Mouse (Mus musculus) right cerebral cortex, adult 2 months (tissue): ENCODE measurements around the gene Kcnn1.
"Not testable (repeated sequence)": the region's sequence is repeated elsewhere in the genome, so short reads cannot be mapped to it uniquely, and the experiment has no call there.

Experiments
- DNase-seq, 2 experiments: peaks; one replicate each; pipeline ENCODE4 v3.0.0; 2021 to 2022; ENCODE audit warnings: low spot score in 2 of 2

The Kcnn1 gene

DNA sequence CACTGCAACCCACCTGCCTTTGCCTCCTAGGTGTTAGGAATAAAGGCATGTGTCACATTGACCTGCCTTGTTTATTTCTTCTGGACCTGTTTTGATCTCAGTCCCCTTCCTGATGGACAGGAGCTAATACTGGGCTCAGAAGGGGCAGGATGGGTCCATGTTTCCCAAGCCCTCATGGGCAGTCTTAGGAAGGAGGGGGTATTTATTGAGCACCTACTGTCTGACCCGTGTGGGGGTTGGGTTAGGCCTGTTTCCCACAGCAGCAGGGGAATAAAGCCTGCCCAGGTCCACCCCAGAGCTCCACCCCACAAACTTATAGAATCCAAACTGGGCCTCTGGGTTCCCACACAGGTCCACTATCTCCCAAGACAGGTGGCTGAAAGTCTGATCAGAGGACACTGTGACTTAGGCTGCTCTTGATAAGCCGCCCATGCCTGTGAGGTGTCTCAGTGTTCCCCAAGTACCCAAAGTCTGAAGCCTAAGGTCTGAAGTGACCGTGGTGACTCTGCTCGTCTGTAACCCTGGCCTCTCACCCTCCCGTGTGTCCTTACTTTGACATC is 19.8 kb downstream of the Kcnn1 start:
- no peak for DNase-seq

DNA sequence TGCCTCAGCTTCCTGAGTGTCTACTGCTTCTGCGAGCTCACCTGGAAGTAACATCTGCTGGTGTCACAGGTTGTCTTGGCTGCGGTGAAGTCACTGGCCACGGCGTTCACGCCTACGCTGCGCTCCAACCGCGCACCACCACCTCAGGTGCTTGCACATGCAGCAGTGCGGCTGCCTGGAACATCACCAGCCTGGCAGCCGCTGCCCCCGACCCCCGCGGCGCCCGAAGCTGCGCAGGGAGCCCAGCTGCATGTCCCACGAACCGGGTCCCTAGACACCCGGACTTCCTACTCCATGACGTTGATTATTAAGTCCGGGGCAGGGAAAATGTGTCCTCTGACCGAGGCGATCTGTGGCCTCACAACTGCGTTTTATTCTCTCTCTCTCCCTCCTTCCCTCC is 20.6 kb downstream of the Kcnn1 start:
- DNase-seq, result no peak

DNA sequence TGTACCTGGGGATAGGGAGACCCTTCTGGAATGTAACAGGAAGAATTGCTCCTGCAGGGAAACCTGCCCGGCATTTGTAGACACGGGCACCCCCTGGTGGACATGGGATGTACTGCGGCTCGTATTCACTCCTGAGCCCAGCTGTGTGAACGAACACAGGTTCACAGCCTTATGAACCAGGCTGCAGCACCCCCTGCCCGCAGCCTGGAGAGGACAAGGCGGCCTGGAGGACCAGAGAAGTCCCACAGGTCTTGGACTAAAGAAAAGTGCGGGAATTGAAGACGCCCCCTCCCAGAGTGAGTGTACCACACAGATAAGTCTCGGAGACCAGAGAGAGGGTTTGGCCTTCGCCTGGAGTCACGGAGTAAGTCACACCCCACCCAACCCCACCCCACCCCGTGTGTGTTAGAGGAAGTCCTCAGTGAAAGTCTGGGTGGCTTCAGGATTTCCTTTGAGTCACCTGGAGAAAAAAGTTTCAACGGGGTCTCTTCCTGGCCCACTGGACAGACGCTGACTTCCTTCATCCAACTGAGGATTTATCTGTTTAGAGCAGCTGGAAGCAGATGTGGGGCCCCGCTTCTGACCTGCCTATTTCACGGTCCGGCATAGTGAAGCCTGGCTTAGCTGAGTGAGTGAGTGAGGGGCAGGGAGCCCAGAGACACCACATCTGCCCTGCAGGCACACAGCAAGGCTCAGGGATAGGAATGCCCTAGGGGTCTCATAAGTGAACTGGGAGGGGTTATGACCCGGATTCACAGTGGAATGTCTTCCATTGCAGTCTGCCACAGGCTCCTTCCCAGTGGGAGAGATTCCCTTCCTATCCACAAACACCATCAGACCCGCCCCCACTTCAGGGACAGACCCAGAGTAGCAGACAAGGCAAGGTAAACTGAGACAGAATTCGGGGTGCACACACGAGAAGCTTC is 21.6 kb downstream of the Kcnn1 start:
- DNase-seq, result peak; percentile 95 to 96

DNA sequence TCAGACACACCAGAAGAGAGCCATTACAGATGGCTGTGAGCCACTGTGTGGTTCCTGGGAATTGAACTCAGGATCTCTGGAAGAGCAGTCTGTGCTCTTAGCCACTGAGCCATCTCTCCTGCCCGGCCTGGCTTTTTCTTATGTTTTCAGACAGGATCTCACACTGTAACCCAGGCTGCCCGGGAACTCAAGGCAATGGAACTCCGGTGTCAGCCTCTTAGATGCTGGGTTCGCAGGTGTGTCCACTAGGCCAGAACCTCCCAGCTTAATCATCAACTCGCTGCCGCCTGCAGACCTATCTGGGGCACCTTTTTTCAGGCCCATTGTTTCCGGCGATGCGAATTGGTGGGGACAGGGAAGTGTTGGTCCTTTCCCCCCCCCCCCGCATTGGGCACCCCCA is 22.5 kb downstream of the Kcnn1 start:
- no peak for DNase-seq

DNA sequence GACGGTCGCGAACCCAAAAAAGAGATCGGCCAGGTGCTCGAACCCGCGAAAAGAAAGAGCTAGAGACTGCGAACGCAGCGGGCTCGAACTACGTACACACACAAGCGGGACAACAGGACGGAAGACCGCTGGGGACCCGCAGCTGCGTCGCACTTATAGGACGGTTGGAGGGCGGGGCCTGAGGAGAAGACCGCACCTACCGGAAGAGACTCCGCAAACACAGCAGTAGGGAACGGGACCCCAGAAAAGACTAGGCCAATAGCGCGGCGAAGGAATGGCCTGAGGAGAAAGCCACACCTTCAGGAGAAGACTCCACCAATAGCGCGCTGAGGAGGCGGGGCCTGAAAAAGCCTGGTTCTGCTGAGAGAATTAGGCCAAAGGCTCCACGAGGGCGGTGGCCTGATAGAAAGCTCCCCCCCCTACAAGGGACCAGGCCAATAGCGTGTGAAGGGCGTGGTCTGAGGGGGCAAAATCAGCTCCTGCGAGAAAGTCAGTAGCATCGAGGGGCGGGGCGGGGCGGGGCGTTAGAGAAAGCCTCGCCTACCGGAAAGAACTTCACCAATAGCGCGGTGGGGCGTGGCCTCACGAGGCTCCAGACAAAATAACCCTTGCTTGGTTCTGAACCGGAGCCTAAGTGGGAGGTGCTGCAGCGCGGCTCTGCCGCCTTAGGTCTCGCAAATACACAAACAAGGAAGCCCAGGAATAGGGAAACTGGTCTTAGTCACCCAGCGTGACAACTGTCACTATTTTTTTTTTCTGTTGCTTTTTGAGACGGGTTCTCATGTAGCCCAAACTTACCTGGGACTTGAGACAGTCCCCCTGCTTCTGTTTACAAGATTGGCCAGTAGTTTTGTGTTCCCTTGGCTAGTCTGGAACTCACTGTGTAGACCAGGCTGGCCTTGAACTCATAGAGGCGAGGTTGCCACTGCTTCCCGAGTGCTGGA is 23.4 kb downstream of the Kcnn1 start, which contains the start of gene Arrdc2:
Arrdc2 (minus strand) TSS at position 313 of the 944 bp plus-strand sequence.
- DNase-seq, result peak; percentile 97 to 99

DNA sequence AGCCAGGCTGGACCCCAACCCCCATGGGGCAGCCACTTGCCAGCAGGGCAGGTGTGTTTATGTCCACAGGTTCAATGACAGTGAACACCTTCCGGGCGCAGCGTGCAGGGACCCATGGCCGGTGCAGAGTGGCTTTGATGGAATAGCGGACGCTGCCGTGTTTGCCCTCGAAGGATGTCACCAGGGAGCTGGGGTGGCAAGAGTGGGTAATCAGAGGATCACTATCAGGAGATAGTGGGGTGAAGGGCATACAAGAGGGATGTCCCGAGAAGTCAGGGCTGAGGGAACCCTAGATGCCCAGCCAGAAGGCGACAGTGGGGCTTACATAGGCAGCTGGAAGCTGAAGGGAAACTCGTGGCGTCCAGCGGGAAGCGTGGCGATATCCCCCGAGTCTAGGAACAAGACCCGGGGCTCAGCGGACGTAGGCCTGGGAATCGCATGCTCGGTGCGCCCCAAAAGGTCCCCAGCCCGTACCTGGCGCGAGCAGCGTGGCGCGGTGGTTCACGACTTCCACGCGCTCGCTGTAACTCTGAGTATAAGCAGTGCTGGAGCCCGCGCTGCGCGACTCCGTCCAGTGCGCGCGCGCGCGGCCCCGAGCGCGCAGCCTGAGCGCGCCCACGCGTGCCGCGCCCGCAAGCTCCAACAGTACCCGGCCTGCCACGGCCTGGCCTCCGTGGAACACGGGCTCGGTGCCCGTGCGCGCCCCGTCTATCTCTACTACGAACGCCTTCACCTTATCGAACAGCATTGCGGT is 24.2 kb downstream of the Kcnn1 start:
- no peak for DNase-seq

DNA sequence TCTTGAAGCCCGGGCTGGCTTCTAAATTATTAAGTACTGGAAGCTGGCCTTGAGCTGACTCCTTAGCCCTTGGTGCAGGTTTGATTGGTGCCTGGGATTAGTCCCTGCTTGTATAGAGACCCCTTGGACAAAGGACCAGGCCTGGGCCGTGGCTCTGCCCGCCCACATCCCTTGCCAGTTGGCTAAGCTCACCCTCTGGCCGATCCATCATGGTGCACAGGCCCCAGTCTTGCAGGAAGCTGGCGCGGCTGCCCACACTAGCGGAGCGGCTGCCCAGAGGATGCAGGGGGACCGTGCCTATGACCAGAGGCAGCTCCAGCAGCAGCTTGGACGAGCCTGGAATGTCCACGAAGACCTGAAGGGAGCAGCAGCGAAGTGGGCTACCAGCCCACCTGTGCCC is 26.4 kb downstream of the Kcnn1 start:
- DNase-seq, result no peak

DNA sequence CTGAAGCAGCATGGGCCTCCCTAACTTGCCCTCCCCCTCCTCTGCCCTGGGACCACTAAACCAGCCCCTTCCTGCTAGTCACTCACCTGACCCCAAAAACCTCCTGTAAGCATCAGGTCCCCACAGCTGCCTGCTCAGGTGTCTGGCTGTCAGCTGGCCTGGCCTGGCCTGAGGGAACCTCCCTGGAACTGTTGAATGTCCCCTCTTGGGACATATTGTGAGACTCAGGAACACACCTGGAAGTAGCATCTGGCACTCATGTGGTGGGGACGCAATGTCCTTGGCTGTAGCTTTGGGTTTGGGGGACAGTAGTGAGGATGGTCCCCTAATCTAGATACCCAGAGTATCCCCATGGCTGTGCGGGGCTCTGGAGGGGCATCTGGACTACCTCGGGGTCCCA is 29.0 kb downstream of the Kcnn1 start:
- no peak for DNase-seq

DNA sequence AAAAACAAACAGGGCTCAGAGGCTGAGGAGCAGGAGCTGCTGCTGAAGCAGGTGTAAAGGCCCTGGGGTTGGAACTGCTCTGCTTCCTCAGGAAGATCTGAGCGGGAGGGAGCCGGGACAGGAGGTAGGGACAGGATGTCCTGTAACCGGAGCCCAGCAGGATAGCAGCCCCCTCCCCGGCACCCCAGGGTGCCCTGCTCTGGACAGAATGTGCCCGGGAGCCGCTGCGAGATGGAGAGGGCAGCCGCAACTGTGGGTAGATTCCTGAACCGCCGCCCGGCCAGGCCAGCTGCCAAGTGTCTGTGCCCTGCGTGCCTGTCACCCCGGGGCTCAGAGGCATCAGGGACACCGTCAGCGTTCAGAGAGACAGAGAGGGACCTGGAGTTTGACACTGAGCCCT is 29.5 kb downstream of the Kcnn1 start:
- no peak for DNase-seq

DNA sequence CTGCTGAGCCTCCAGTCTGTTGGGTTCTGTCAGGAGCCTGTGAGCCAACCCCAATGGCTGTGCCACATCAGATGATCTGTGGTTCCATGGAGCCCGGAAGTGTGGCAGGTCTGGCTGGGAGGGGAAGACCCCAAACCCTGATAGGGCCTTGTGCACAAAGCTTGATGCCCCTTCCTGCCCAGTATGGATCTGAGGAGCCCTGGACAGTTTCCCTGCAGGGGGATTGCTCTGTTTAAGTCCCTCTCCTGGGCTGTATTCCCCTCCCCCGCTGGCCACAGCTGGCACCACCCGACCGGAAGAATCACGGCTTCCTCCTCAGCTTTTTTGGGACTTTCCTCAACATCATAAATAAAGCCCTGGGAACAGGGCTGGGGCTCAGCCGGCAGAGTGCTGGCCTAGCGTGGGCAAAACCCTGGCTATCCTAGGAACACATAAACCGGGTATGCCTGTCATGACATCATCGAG is 30.0 kb downstream of the Kcnn1 start:
- DNase-seq, result no peak

DNA sequence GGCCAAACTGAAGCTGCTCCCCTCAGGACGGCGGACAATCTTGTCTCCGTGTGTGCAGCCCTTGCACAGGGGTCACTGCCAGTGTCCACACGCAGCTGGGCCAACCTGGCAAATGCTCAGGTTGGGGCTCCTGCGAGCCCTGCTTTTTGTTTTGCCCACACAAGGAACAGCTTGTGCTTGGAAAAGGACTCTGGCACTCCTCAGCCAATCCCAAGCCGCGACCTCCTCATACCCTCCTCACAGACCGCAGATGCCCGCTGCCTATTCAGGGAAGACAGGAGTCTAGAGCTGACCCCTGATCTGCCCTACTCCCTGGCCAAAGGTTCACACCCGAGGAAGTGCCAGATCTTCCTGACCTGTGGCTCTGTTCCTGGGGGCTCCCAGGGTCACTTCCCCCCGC is 30.7 kb downstream of the Kcnn1 start:
- no peak for DNase-seq

DNA sequence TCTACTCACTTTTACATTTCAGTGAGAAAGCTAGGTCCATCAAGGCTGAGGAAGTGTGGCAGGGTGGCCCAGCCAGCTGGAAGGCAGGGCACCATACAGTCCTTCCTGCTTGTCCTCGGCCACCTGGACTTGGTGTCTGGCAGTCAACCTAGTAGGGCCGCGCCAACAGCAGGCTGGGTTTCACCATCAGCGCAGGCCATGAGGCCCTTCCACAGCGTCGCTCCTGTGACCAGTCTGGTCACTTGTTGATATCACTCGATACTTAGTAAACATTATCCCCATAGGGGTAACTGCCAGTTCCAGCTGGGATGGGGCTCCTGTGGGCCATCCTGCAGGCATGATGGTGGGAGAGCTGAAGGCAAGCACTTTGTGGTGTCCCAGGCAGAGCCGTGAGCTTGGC is 31.5 kb downstream of the Kcnn1 start:
- no peak for DNase-seq

DNA sequence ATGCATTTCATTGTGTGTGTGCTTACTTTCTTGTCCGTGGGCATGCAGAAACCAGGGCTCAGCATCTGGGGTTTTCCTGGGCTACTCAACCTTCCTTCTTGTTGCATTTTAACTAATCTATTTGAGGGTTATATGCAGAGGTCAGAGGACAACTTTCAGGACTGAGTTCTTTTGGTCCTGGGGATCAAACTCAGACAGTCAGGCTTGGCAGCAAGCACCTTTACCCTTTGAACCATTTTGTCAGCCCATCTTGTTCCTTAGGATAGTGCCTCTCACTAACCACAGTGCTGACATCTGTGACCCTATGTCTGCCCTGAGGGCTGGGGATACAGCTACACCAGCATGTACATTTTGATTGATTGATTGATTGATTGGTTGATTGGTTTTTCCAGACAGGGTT is 35.3 kb downstream of the Kcnn1 start:
- no peak for DNase-seq

DNA sequence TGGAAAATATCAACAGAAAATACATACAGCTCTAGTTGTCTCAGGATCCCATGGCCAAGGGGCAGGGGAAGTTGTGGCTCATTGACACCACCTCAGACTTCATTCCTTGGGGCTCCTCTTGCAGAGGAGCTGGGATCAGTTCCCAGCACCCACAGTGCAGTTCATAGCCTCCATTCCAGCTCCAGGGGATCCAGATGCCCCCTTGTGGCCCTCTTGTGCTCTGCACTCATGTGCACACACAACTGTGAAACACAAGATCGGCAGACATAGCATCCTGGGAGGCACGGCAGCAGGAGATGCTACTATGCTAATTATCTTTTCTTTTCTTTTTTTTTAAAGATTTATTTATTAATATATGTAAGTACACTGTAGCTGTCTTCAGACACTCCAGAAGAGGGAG is 36.0 kb downstream of the Kcnn1 start:
- no peak for DNase-seq

DNA sequence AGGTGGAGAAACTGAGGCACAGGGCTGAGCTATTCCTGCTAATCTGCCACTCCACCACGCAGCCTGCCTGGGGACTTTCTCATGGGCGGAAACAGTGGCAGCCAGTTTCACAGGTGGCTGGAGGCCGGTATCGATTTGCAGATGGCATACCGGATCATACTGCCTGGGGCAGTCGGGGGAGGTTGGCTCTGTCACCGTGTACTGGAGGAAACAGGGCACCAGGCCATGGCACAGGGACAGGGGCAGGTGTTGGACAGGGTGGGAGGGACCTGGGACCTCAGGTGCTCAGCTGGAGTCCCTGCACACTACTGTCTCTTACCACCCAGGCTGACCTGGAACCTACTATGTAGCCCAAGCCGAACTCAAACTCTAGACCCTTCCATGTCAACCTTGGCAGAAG is 37.2 kb downstream of the Kcnn1 start:
- DNase-seq, result no peak

DNA sequence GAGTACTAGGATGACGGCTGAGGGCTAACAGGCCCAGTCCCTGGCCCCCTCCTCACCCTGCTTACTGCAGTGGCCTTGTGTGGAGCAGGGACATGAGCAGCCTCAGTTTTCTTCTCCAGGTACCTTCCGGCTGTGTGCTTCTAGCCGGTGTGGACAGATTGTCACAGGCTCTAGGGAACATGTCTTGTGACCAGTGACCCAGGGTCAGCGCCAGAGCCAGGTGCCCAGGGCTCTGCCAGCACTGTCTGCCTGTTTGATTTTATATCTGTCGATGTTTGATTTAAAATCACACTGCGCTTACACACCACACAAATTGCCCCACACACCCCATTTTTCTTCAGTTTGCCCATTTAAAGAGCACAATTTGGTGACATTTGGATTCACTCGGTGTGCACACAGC is 39.3 kb downstream of the Kcnn1 start:
- no peak for DNase-seq

DNA sequence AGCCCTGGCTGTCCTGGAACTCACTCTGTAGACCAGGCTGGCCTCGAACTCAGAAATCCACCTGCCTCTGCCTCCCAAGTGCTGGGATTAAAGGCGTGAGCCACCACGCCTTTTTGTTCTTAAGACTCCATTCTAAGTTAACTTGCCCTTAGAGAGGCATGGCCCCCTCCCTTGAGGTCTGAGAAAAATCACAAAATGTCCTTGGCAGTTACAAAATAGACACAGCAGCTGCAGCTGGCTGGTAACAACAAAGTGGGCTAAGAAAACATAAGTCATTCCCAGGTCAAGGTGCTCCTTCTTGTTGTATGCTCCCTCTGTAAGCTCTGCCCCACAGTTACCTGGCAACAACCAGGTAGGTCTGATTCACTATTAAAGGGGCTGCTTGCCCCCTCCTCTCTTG is 40.5 kb downstream of the Kcnn1 start:
- DNase-seq, result not testable (repeated sequence)

DNA sequence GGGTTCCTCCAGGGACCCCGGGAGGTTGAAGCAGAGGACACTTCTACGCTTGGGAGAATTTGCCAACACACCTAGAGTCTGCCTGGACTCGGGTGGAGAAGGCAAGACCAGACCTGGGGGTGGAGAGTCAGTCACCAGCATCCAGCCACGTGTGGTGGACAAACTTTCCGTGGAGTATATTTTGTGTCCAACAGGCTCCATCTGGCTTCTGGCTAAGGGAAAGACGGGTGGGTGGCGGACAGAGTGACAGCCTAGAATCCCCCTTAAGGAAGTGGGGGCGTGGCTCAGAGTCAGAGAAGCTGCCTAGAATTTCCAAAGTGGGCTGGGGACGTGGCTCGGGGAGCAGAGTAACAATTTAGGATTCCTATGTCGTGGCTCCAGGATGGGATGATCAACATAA is 41.1 kb downstream of the Kcnn1 start:
- DNase-seq, result peak in 1 of 2 experiments; percentile 58

DNA sequence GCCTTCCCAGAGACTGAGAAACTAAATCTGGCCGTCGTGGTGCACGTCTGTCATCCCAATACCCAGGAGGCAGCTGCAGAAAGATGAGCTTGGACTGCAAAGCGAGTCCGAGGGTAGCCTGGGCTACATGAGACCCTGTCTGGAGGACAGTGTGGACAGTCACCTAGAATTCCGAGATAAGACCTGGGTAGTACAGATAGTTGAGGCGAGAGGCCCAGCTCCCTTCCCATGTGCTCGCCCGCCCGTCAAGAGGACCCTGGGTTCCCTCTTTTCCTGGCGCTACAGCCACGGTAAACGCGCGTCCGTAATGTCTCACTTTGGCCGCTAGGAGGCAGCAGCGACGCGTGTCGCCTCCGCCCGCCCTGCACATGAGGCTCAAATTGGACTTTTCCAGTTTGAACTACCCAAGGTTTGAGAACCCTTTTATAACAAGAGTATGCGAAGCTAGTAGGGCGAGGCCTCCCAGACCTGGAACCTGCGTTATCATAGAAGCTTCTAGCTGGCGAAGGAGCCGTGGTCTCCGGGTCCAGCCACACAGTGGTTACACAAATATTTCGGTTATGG is 41.6 kb downstream of the Kcnn1 start:
- DNase-seq, result peak; percentile 60 to 67

DNA sequence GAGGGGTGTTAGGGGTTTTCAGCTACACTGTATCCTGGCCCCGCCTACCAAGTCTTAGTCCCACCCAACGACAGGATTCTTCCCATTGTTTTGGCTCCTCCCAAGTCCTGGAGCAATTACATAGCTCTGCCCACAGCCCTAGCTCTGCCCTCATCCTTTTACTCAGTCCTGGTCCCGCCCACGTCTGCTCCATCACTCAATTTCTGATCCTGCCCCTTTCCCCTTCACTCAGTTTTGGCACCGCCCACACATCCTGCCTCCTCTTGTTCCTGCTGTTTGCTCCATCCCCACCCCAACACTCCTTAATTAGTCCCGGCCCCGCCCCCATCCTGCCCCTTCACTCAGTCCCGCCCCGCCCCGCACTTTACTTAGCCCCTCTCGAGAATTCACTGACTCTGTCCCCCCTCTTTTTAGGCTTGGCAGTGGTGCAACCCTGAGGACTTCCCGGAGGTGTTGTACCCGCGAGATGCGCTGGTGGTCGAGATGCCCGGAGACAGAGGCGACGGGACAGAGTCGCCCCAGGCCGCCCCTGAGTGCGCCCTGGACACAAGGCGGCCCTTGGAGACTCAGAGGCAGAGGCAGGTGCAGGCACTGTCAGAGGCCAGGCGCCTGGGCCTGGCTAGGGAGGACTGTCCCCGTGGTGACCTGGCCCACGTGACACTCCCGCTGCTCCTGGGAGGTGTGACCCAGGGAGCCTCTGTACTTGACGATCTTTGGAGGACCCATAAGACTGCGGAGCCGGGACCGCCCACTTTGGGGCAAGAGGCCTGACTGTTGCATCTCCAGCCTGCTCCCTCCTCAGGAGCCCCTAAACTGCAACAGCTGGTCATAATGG is 42.7 kb downstream of the Kcnn1 start:
- DNase-seq, result no peak
